Mouse (Mus musculus) spleen, adult 2 months (tissue): ENCODE results near the gene Allc.

ENCODE experiments used
- CTCF ChIP-seq: fragments of 200-500 bp; IDR thresholded peaks from 2 replicates; pipeline ENCODE4 v1.5.1; 2011; ENCODE audit warnings: mild to moderate bottlenecking, inconsistent platforms; ENCODE audit not compliant: insufficient read depth, insufficient read length, insufficient replicate concordance; ENCODE audit errors: extremely low read depth
- POLR2A ChIP-seq: fragments of 200-500 bp; IDR thresholded peaks from 2 replicates; pipeline ENCODE4 v1.6.1; 2011; ENCODE audit warnings: low read depth, low read length, inconsistent platforms

GRCm38 (mm10) chr12:28578147-28578546, 4.2 kb downstream of the Allc start:
- no peak for TF ChIP-seq POLR2A
- no peak for TF ChIP-seq CTCF
